Mouse (Mus musculus): ENCODE data around the gene Pram1. TPM values are rescaled to one million over a fixed set of nuclear protein-coding genes. Genes with fewer than 3 reads are reported as not detected.
"Not testable (repeated sequence)": the region's sequence is repeated elsewhere in the genome, so short reads cannot be mapped to it uniquely, and the experiment has no call there.

Gene Pram1
- 4.2 and 4.8 TPM in 2 replicates for polyA plus RNA-seq (2015; fragmentation: Nextera tagmentation; extraction: Ambion mirVana)

- 35% methylated on average over 4 of the region's 4 CpGs for WGBS (ENCODE audit: insufficient replicate concordance)
- peak within 1 kb of the TSS; percentile 11; the same call in 1 of the 2 replicates for H3K4me2 ChIP-seq
- no peak within 1 kb of the TSS for H3K9ac ChIP-seq
- H3K27me3 ChIP-seq, result no peaks in the 10 kb centered on the region
- no peak for ATAC-seq (ENCODE audit: insufficient read depth)
- H3K36me3 ChIP-seq (replicated peaks), result peaks cover 13% of the 10 kb centered on the region
- H3K4me3 ChIP-seq (replicated peaks), result peak within 1 kb of the TSS; percentile 24
- H3K27ac ChIP-seq (replicated peaks), result peak within 1 kb of the TSS; percentile 15
- H3K9me3 ChIP-seq (replicated peaks), result no peaks in the 10 kb centered on the region
- H3K4me1 ChIP-seq (replicated peaks), result peaks cover 21% of the 10 kb centered on the region
Observed at GRCm38 (mm10) chr17:33637516-33638276, at the start of gene Pram1. Gene Pram1 (plus strand): TSS chr17:33638056.

DNA sequence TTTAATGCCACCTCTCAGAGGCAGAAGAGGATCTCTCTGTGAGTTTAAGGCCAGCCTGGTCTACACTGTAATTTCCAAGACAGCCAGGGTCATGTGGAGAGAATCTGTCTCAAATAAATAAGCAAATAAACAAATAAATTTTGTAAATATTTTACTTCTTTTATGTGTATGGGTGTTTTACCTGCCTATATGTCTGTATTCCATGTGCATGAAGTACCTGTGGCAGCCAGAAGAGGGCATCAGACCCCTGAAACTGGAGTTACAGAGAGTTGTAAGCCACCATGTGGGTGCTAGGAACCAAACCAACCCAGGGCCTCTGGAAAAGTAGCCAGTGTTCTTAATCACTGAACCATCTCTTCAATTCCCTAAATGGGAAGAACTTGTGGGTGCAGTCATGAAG lies 40.6 kb upstream of the Pram1 start:
- no peak overlapping the region for H3K27ac ChIP-seq (replicated peaks)
- H3K4me2 ChIP-seq, result no peak overlapping the region
- no peak overlapping the region for H3K4me3 ChIP-seq (replicated peaks)
- 0 out of 2 replicates have a peak, but pooled peaks cover 3% of the 10 kb centered on the region for H3K9me3 ChIP-seq (replicated peaks)
- ATAC-seq (ENCODE audit: insufficient read depth), result no peak
- H3K36me3 ChIP-seq (replicated peaks), result 0 out of 2 replicates have a peak, but pooled peaks cover 8% of the 10 kb centered on the region
- H3K27me3 ChIP-seq, result no peaks in the 10 kb centered on the region
- no peak overlapping the region for H3K9ac ChIP-seq
- no peaks in the 10 kb centered on the region for H3K4me1 ChIP-seq (replicated peaks)

GRCm38 (mm10) chr17:33598506-33598905 lies 39.4 kb upstream of the Pram1 start:
- WGBS (ENCODE audit: insufficient replicate concordance), result 76% methylated on average over 5 of the region's 5 CpGs
- H3K4me2 ChIP-seq, result no peak overlapping the region
- H3K9ac ChIP-seq, result no peak overlapping the region
- H3K27ac ChIP-seq (replicated peaks), result no peak overlapping the region
- 0 out of 2 replicates have a peak, but pooled peaks cover 3% of the 10 kb centered on the region for H3K9me3 ChIP-seq (replicated peaks)
- no peaks in the 10 kb centered on the region for H3K4me1 ChIP-seq (replicated peaks)
- H3K27me3 ChIP-seq, result no peaks in the 10 kb centered on the region
- ATAC-seq (ENCODE audit: insufficient read depth), result no peak
- 0 out of 2 replicates have a peak, but pooled peaks cover 8% of the 10 kb centered on the region for H3K36me3 ChIP-seq (replicated peaks)
- no peak overlapping the region for H3K4me3 ChIP-seq (replicated peaks)

- H3K27me3 ChIP-seq, result no peaks in the 10 kb centered on the region
- 0 out of 2 replicates have a peak, but pooled peaks cover 8% of the 10 kb centered on the region for H3K36me3 ChIP-seq (replicated peaks)
- no peak for ATAC-seq (ENCODE audit: insufficient read depth)
- H3K9me3 ChIP-seq (replicated peaks), result 0 out of 2 replicates have a peak, but pooled peaks cover 3% of the 10 kb centered on the region
- no peaks in the 10 kb centered on the region for H3K4me1 ChIP-seq (replicated peaks)
- WGBS (ENCODE audit: insufficient replicate concordance), result 76% methylated on average over 8 of the region's 8 CpGs
- no peak overlapping the region for H3K9ac ChIP-seq
- H3K4me2 ChIP-seq, result no peak overlapping the region
- no peak overlapping the region for H3K27ac ChIP-seq (replicated peaks)
- H3K4me3 ChIP-seq (replicated peaks), result no peak overlapping the region
Observed at GRCm38 (mm10) chr17:33599836-33600475, 37.9 kb upstream of the Pram1 start.

DNA sequence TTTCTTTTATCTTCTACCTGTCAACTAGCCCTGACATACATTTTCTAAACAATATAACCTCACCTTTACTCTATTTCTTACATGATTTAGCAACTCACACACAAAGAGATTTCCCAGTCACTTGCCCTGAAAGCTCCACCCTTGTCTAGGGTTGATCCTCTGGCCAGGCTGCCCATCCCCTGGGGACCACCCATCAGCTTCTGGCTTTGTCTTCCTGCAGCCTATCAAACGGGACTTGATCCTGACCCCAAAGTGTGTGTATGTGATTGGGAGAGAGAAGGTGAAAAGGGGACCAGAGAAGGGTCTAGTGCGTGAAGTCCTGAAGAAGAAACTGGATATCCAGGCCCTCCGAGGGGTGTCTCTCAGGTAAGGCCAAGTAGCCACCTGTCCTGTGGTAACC lies 37.0 kb upstream of the Pram1 start:
- 0 out of 2 replicates have a peak, but pooled peaks cover 3% of the 10 kb centered on the region for H3K9me3 ChIP-seq (replicated peaks)
- H3K4me2 ChIP-seq, result no peak overlapping the region
- no peak overlapping the region for H3K27ac ChIP-seq (replicated peaks)
- 0 out of 2 replicates have a peak, but pooled peaks cover 8% of the 10 kb centered on the region for H3K36me3 ChIP-seq (replicated peaks)
- no peaks in the 10 kb centered on the region for H3K4me1 ChIP-seq (replicated peaks)
- no peaks in the 10 kb centered on the region for H3K27me3 ChIP-seq
- no peak for ATAC-seq (ENCODE audit: insufficient read depth)
- 57% methylated on average over 3 of the region's 3 CpGs for WGBS (ENCODE audit: insufficient replicate concordance)
- no peak overlapping the region for H3K4me3 ChIP-seq (replicated peaks)
- H3K9ac ChIP-seq, result no peak overlapping the region

GRCm38 (mm10) chr17:33601947-33602346 lies 35.9 kb upstream of the Pram1 start:
- no peak for ATAC-seq (ENCODE audit: insufficient read depth)
- Histone ChIP-seq H3K4me3 (replicated peaks) (no peak overlapping the region), H3K36me3 (replicated peaks) (0 out of 2 replicates have a peak, but pooled peaks cover 3% of the 10 kb centered on the region)

DNA sequence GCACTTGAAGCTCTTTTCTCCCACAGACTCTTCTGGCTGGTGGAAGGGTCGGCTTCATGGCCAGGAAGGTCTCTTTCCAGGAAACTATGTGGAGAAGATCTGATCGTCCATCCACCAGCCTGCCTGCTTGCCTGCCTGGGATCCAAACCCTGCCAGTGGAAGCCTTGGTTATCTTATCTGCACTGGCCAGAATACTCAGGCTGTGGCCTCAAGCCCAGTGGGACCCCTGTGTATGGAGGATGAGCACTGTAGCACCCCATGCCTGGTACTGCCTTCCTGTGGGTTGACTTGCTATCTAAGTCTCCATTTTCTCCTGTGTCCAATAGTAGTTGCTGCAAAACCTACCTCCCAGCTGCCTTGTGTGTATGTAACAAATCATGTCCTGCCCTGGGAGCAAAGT lies 30.6 kb upstream of the Pram1 start:
- Histone ChIP-seq H3K9ac (no peak overlapping the region), H3K4me2 (no peak overlapping the region), H3K27me3 (no peaks in the 10 kb centered on the region), H3K36me3 (replicated peaks) (no peaks in the 10 kb centered on the region), H3K27ac (replicated peaks) (no peak overlapping the region), H3K9me3 (replicated peaks) (no peaks in the 10 kb centered on the region), H3K4me1 (replicated peaks) (peaks cover 8% of the 10 kb centered on the region), H3K4me3 (replicated peaks) (no peak overlapping the region)
- WGBS (ENCODE audit: insufficient replicate concordance), result 21% methylated on average over 2 of the region's 2 CpGs
- ATAC-seq (ENCODE audit: insufficient read depth), result peak; percentile 58; the same call in 1 of the 2 replicates

More at GRCm38 (mm10) chr17:33601947-33602346, 35.9 kb upstream of the Pram1 start:
- Histone ChIP-seq H3K9ac (no peak overlapping the region), H3K27me3 (no peaks in the 10 kb centered on the region), H3K4me1 (replicated peaks) (no peaks in the 10 kb centered on the region), H3K9me3 (replicated peaks) (0 out of 2 replicates have a peak, but pooled peaks cover 3% of the 10 kb centered on the region), H3K4me2 (no peak overlapping the region), H3K27ac (replicated peaks) (no peak overlapping the region)
- WGBS (ENCODE audit: insufficient replicate concordance), result 72% methylated on average over 12 of the region's 12 CpGs

DNA sequence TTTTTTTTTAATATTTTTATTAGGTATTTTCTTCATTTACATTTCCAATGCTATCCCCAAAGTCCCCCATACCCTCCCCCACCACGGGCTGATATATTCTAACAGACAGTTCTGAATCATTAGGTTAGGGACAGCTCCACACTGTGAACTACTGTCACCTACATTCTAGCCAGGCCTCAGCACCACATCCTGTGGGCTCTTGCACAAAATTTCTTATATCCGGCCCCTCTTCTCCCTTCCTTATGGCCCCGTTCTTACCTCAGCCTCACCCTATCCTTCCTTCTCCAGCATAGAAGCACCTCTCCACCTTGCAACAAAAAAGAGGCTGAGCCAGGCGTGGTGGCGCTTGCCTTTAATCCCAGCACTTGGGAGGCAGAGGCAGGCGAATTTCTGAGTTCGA lies 27.3 kb upstream of the Pram1 start:
- ATAC-seq (ENCODE audit: insufficient read depth), result no peak
- peaks cover 8% of the 10 kb centered on the region for H3K4me1 ChIP-seq (replicated peaks)
- no peaks in the 10 kb centered on the region for H3K27me3 ChIP-seq
- H3K4me3 ChIP-seq (replicated peaks), result no peak overlapping the region
- H3K36me3 ChIP-seq (replicated peaks), result no peaks in the 10 kb centered on the region
- H3K4me2 ChIP-seq, result no peak overlapping the region
- no peak overlapping the region for H3K9ac ChIP-seq
- H3K27ac ChIP-seq (replicated peaks), result no peak overlapping the region
- WGBS (ENCODE audit: insufficient replicate concordance), result 55% methylated on average over 7 of the region's 7 CpGs
- no peaks in the 10 kb centered on the region for H3K9me3 ChIP-seq (replicated peaks)

DNA sequence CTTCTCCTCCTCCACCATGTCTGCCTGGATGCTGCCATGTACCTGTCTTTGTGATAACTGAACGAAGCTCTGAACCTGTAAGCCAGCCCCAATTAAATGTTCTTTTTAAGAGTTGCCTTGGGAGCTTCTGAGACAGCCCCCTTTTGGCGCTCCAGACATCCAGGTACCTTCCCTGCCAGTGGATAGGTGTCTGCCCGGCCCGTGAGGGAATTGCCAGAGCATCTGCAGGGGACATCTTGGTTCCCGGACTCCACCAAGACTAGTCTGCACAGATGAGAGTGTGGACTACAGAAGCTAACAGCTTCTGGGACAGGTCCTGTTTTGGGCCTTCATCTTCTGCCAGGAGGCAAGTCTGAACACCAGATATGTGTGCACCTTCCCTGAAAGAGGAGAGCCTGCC lies 24.1 kb upstream of the Pram1 start:
- H3K27me3 ChIP-seq; ATAC-seq (ENCODE audit: insufficient read depth); H3K4me1 ChIP-seq (replicated peaks); H3K9ac ChIP-seq; H3K9me3 ChIP-seq (replicated peaks); H3K36me3 ChIP-seq (replicated peaks); H3K27ac ChIP-seq (replicated peaks); H3K4me2 ChIP-seq; H3K4me3 ChIP-seq (replicated peaks): not testable (repeated sequence)
- 59% methylated on average over 5 of the region's 5 CpGs for WGBS (ENCODE audit: insufficient replicate concordance)

DNA sequence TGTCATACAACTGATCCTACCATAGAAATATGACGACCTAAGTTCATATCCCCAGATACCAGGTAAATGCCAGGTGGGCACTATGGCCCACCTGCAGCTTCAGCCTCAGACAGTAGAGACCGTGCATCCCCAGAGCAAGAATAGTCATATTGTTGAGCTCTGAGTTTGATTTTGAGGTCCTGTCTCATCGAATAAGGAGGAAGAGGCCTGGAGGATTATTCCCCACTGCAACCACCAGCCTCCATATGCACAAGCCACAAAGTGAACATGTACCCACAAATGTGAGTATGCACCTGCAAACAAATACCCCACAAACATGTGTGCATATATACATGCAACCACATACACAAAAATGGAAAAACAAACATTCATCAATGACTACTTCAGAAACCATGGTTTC lies 10.6 kb upstream of the Pram1 start:
- WGBS (ENCODE audit: insufficient replicate concordance), result 74% methylated on average over 3 of the region's 3 CpGs
- no peak overlapping the region for H3K4me3 ChIP-seq (replicated peaks)
- H3K27ac ChIP-seq (replicated peaks), result no peak overlapping the region
- no peak overlapping the region for H3K9ac ChIP-seq
- H3K27me3 ChIP-seq, result no peaks in the 10 kb centered on the region
- H3K4me2 ChIP-seq, result no peak overlapping the region
- ATAC-seq (ENCODE audit: insufficient read depth), result no peak
- H3K4me1 ChIP-seq (replicated peaks), result peaks cover 30% of the 10 kb centered on the region
- H3K9me3 ChIP-seq (replicated peaks), result no peaks in the 10 kb centered on the region
- H3K36me3 ChIP-seq (replicated peaks), result peaks cover 20% of the 10 kb centered on the region
